ENCODE assay signal across 19 mouse cellular contexts in the genomic region with DNA sequence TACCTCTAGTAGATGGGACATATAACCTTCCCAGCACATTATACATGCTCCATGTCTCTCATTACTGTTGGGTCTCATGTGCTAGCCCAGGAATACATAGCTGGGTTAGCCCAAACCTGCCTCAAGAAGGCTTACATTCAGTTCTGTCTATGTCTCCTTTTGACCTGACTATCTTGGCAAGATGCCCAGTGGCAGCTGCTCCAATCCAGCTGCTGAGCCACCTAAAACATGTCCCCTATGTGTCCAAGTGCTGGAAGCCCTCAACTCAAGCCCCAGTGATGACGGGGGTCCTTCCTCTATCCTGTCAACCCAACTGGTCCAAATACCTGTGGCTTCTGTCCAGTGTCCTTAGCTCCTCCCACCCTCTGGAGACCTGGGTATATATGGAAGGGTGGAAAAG.
"Had no signal": no experiment of that assay in that cellular context is flagged by ENCODE, and none has a peak within 500 bp of the region (broad histone marks: within the 10 kb centered on the region; RNA-seq: fewer than 3 reads in every experiment).

No protein-coding gene starts in this region.

- H3K4me1 ChIP-seq: midbrain, embryonic 10.5 days; midbrain, embryonic 12.5 days had no signal

- H3K9me3 ChIP-seq: lung, embryonic 15.5 days; midbrain, embryonic 10.5 days; midbrain, embryonic 12.5 days; neural tube, embryonic 13.5 days; neural tube, embryonic 15.5 days had no signal

- H3K4me2 ChIP-seq: lung, embryonic 15.5 days; midbrain, embryonic 12.5 days; neural tube, embryonic 13.5 days; neural tube, embryonic 15.5 days had no signal

- H3K4me3 ChIP-seq: lung, embryonic 15.5 days; midbrain, embryonic 10.5 days; midbrain, embryonic 12.5 days; myocyte; neural tube, embryonic 13.5 days; neural tube, embryonic 15.5 days had no signal

- H3K36me3 ChIP-seq: lung, embryonic 15.5 days; midbrain, embryonic 10.5 days; midbrain, embryonic 12.5 days; neural tube, embryonic 13.5 days; neural tube, embryonic 15.5 days had no signal

- H3K9ac ChIP-seq: liver, embryonic 14.5 days; lung, embryonic 15.5 days; midbrain, embryonic 12.5 days; neural tube, embryonic 13.5 days; neural tube, embryonic 15.5 days had no signal

- DNase-seq: lung, postnatal 14 days; lung, postnatal 4 days; midbrain, embryonic 14.5 days; retina, postnatal 1 day; right cerebral cortex, adult 18-20 months; right cerebral cortex, postnatal 25 days; right cerebral cortex, postnatal 4 days; spleen, adult 18-20 months; thymus, adult 18-20 months; thymus, postnatal 14 days; thymus, postnatal 36 days had no signal

- ATAC-seq: midbrain, embryonic 16.5 days had no signal

- H3K27ac ChIP-seq: liver, embryonic 14.5 days; lung, embryonic 15.5 days; midbrain, embryonic 10.5 days; midbrain, embryonic 12.5 days; neural tube, embryonic 13.5 days; neural tube, embryonic 15.5 days had no signal

- H3K27me3 ChIP-seq: lung, embryonic 15.5 days; midbrain, embryonic 12.5 days; neural tube, embryonic 13.5 days; neural tube, embryonic 15.5 days had no signal
